Mouse (Mus musculus): ENCODE data around the gene Ubxn10. TPM values are rescaled to one million over a fixed set of nuclear protein-coding genes. Genes with fewer than 3 reads are reported as not detected.

The Ubxn10 gene
- total RNA-seq, 2 experiments from 2014 or later, result 0.52 to 0.54 TPM

GRCm38 (mm10) chr4:138702528-138702927 is 34.4 kb downstream of the Ubxn10 start:
- no peak for DNase-seq (ENCODE audit: low spot score in 2 of 2)

DNA sequence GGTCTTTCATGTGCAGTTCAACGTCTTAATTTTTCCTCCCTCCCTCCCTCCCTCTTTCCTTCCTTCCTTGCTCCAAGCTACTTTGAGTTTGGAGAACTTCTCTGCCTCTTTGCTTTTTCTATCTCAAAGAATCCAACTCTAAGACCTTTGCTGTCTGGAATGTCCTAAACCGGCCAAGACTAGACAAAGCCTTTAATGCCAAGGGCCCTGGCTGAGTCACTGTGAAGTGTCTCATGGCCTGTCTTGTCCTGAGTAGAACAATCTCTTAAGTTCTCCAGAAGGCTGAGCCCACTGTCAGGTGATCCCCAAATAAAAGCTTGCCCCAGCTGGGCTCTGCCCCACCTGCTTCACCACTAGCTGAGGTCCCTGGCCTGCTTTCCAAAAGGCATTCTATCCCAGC is 34.9 kb downstream of the Ubxn10 start:
- DNase-seq (ENCODE audit: low spot score in 2 of 2), result no peak

GRCm38 (mm10) chr4:138701111-138701510 is 35.9 kb downstream of the Ubxn10 start:
- DNase-seq (ENCODE audit: low spot score in 2 of 2), result no peak

GRCm38 (mm10) chr4:138700184-138700982 is 36.6 kb downstream of the Ubxn10 start:
- peak in 1 of 2 experiments; percentile 31 for DNase-seq (ENCODE audit: low spot score in 2 of 2)

GRCm38 (mm10) chr4:138698296-138698695 is 38.7 kb downstream of the Ubxn10 start:
- DNase-seq (ENCODE audit: low spot score in 2 of 2), result no peak

- no peak for DNase-seq (ENCODE audit: low spot score in 2 of 2)
Measured at GRCm38 (mm10) chr4:138697166-138697860, 39.7 kb downstream of the Ubxn10 start.

GRCm38 (mm10) chr4:138696720-138697119 is 40.2 kb downstream of the Ubxn10 start:
- no peak for DNase-seq (ENCODE audit: low spot score in 2 of 2)

- no peak for DNase-seq (ENCODE audit: low spot score in 2 of 2)
Measured at GRCm38 (mm10) chr4:138693043-138693692, 43.8 kb downstream of the Ubxn10 start.

GRCm38 (mm10) chr4:138691443-138692181 is 45.4 kb downstream of the Ubxn10 start:
- no peak for DNase-seq (ENCODE audit: low spot score in 2 of 2)

GRCm38 (mm10) chr4:138690561-138690960 is 46.4 kb downstream of the Ubxn10 start:
- DNase-seq (ENCODE audit: low spot score in 2 of 2), result no peak

DNA sequence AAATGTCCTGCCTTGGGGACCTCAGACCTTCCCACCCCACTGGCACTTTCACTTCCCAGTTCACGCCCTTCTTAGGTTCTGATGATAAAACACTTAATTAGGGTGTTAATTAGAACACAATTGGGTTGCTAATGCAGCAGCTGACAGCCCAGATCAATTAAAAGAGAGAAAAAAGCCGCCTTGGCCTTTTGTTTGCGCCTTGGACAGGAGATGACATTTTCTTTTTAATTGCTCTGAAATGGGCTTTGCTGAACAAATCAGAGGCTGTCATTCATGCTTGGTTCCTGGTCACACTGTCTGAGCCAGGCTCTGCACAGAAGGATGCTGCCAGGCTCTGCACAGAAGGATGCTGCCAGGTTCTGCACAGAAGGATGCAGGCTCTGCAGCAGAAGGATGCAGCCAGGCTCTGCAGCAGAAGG is 47.9 kb downstream of the Ubxn10 start:
- no peak for DNase-seq (ENCODE audit: low spot score in 2 of 2)

DNA sequence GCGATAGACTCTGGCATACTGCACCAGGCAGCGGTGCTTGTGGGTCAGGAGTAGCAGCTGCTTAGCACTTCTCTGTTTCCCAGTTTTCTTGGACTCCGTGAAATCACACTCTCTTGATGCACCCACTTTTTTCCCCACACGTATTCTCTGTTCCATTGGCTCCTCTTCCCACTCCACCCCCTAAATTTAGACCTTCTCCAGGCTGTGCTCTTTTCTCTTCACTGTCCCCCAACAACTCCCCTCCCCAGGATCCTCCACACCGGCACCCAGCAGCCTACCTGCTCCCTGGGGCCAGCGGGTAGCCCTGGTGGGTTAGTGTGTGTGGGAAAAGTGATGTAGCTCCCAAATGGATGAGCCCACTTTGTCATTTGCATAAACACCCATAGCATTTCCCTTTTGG is 51.2 kb downstream of the Ubxn10 start:
- DNase-seq (ENCODE audit: low spot score in 2 of 2), result no peak

- no peak for DNase-seq (ENCODE audit: low spot score in 2 of 2)
Measured at GRCm38 (mm10) chr4:138682760-138683159, 54.2 kb downstream of the Ubxn10 start.

DNA sequence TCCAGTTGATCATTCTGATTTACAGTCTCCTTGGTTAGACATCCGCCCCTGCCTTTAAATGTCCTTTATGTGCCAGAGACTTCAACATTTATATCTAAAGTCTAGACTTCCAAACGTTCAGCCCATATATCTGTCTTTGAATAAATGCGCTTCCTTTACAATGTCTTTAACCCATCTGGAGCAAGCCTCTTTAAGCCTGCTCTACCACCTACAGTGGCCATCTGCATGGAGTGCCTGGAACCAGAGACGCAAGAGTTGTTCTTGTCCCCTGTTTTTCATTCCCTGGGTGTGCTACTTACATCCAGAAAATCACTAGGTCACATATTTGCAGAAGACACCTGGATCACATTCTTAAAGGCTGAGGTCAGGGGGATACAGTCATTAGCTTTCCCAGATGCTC is 56.8 kb downstream of the Ubxn10 start:
- no peak for DNase-seq (ENCODE audit: low spot score in 2 of 2)

- DNase-seq (ENCODE audit: low spot score in 2 of 2), result no peak
Measured at GRCm38 (mm10) chr4:138677579-138677978, 59.4 kb downstream of the Ubxn10 start.

DNA sequence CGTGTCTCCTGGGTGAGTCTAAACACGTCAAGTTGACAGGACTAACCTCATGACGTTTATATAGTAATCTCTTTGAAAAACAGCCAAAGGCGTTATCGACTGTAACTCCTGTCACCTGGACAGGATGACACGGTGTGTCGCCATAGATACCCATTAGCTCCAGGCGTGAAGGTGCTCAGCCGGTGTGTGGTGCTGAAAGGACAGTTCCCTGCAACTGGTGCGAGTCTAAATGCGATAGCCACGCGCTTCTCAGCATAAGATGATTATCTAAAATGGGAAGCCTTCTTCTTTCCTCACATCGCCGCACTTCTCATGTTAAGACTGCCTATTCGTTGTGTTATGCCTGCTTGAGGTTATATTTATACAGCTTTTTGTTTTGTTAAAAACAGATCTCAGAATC is 60.5 kb downstream of the Ubxn10 start:
- DNase-seq (ENCODE audit: low spot score in 2 of 2), result no peak

DNA sequence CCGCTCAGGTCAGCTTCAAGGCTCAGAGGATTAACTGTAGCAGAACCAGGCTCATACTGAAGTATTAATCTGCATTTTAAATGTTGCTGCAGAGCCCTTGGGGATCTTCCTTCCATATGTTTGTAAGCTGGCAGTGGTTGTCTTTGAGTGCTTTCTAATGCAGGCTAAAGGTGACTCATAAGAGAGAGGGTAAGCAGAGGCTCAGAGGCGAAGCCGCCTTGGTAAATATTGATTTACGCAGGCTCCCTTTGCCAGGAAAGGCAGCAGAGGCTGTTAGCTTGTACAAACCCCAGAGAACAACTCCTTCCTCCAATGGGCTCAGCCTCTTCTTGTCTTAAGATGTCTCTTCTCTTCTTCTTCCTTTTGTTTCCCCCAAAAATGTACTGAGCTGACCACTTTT is 64.8 kb downstream of the Ubxn10 start:
- no peak for DNase-seq (ENCODE audit: low spot score in 2 of 2)

- DNase-seq (ENCODE audit: low spot score in 2 of 2), result no peak
Measured at GRCm38 (mm10) chr4:138670093-138670889, 66.7 kb downstream of the Ubxn10 start.

GRCm38 (mm10) chr4:138666521-138666920 is 70.4 kb downstream of the Ubxn10 start:
- no peak for DNase-seq (ENCODE audit: low spot score in 2 of 2)

DNA sequence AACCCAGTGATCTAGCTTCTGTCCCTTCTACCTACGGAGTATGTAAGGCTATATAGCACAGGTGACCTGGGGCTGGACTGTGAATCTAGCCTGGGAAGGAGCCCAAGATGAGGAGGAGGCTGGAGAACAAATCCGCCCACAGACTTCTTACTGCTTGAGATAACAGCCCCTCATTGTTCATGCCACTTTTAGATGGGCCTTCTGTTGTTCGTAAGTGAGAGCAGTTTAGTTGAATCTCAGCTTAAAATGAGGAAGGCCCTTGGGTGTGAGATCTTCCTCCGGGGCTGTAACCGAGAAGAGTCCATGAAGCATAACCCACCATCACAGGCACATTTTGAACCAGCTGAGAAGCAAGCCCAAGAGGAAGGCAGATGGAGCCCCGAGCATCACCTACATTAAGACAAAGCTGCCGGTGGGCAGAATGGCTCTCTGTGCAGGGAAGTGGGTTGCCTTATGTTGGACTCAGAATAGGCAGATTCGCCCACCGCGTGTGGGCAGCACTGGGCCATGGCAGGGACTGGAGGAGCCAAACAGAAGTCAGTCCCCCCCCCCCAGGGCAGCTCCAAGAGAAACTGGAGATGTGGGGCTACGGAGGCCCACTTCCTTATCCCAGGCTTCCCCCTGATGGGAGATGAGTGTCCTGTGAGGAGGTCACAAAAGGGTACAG is 76.9 kb downstream of the Ubxn10 start:
- no peak for DNase-seq (ENCODE audit: low spot score in 2 of 2)

Measured in gastrocnemius, postnatal 4 days (tissue).